Mouse (Mus musculus) cerebellum, adult 8-10 months (tissue): ENCODE results near the gene Olfr970.
"Not testable (repeated sequence)": the region's sequence is repeated elsewhere in the genome, so short reads cannot be mapped to it uniquely, and the experiment has no call there.

Experiments
- DNase-seq: peaks from one replicate; pipeline ENCODE4 v3.0.0; 2022

The Olfr970 gene

GRCm38 (mm10) chr9:39808560-39808959 is at the start of gene Olfr970:
TSS of gene Olfr970 (plus strand) at chr9:39808860.
- no peak for DNase-seq

GRCm38 (mm10) chr9:39783153-39783552 is 25.5 kb upstream of the Olfr970 start, which contains the start of gene Olfr968:
TSS of gene Olfr968 (minus strand) at chr9:39783253.
- no peak for DNase-seq

- DNase-seq: no peak
Measured at GRCm38 (mm10) chr9:39790558-39790957, 18.1 kb upstream of the Olfr970 start, which contains the start of gene Olfr969. TSS of gene Olfr969 (plus strand) at chr9:39790945.

DNA sequence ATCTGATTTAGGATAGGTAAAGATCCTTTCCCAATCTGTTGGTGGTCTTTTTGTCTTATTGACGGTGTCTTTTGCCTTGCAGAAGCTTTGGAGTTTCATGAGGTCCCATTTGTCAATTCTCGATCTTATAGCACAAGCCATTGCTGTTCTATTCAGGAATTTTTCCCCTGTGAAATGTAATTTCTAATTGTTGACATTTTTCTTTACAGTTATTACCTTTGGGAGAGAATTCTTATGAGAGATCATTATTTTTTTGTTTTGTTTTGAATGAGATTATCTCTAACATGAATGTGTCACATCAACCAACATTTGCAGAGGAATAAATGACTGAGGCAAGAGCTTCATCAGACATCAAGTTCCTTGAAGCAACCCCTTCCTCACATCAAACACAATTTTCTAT is 27.9 kb downstream of the Olfr970 start, which contains the start of gene Olfr971:
Olfr971 (plus strand) TSS at position 301 of the 400 bp plus-strand sequence.
- DNase-seq: not testable (repeated sequence)

DNA sequence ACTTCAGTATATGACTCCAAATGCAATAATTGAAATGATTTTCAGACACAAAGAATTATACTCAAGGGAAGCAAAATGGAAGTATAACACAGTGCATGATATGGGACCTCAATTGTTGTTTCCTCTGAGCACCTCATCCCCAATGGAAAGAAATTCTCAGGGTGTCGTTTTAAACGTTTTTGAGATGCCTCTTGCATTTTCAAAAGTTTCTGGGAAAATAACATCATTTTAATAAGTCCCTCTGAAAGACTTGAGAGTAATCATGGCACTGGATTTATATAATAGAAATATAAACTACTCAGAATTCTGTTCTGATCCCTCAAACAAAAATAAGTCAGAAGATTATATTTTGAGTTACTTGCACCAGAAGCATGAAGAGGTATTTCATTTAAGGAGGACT is 57.5 kb downstream of the Olfr970 start, which contains the start of gene Olfr972:
Olfr972 (plus strand) TSS at position 301 of the 400 bp plus-strand sequence.
- DNase-seq: no peak
